Mouse (Mus musculus) E14TG2a.4 (cell line): Measurements from ENCODE around the gene Ppp2r5a.

Experiments used
- CTCF ChIP-seq: conservative IDR thresholded peaks from 2 replicates; pipeline ENCODE4 v1.5.1; 2014; ENCODE audit warnings: low read length
- NANOG ChIP-seq: IDR thresholded peaks from 2 replicates; pipeline ENCODE4 v1.6.1; 2014; ENCODE audit warnings: borderline replicate concordance, low read length, mixed read lengths
- POU5F1 ChIP-seq: IDR thresholded peaks from 2 replicates; pipeline ENCODE4 v1.6.1; 2014; ENCODE audit warnings: low read length, borderline replicate concordance

DNA sequence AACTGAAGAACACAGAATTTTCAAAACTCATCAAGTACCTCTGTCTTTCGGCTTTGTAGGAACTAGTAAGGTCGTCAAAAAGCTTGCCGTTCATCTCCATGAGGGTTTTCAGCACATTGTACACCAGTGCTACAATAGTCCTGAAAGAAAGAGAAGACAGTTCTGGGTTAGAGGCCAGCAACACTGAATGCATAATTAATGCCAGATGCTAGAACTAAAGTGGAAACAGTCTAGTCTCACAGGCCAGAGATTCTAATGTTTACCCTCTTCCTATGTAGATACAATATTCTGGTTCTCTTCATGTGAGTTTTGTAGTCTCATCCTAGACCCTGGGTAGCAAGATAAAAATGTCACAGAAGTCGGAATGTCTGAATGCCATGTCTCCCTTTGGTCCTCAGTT lies 49.2 kb downstream of the Ppp2r5a start:
- TF ChIP-seq CTCF = no peak
- TF ChIP-seq NANOG = no peak
- no peak for TF ChIP-seq POU5F1
